Mouse (Mus musculus): ENCODE data around the gene Dcaf12l1. TPM values are rescaled to one million over a fixed set of nuclear protein-coding genes. Genes with fewer than 3 reads are reported as not detected.
"Not testable (repeated sequence)": the region's sequence is repeated elsewhere in the genome, so short reads cannot be mapped to it uniquely, and the experiment has no call there.

The Dcaf12l1 gene
- 8.8 and 10.8 TPM in 2 replicates for polyA plus RNA-seq (2016; fragmentation: Nextera tagmentation; extraction: Ambion mirVana)

GRCm38 (mm10) chrX:44789761-44790411 lies at the start of gene Dcaf12l1:
Gene Dcaf12l1 (minus strand): TSS chrX:44790197.
- DNase-seq (ENCODE audit: low spot score): peak; percentile 78
- Histone ChIP-seq H3K4me3 (peak within 1 kb of the TSS; percentile 62), H3K4me1 (no peaks in the 10 kb centered on the region), H3K9me3 (no peaks in the 10 kb centered on the region), H3K27ac (peak within 1 kb of the TSS; percentile 75), H3K27me3 (ENCODE audit: insufficient read depth, poor library complexity, severe bottlenecking) (no peaks in the 10 kb centered on the region), H3K36me3 (no peaks in the 10 kb centered on the region)
- 25% methylated on average over 47 of the region's 47 CpGs for WGBS

GRCm38 (mm10) chrX:44809356-44809755 lies 19.4 kb upstream of the Dcaf12l1 start:
- not testable (repeated sequence) for H3K27ac ChIP-seq; H3K9me3 ChIP-seq; H3K4me1 ChIP-seq; H3K4me3 ChIP-seq; H3K36me3 ChIP-seq; H3K27me3 ChIP-seq (ENCODE audit: insufficient read depth, poor library complexity, severe bottlenecking); DNase-seq (ENCODE audit: low spot score)
- 60% methylated on average over 1 of the region's 1 CpGs for WGBS

GRCm38 (mm10) chrX:44789036-44789760 lies 799 bp downstream of the Dcaf12l1 start:
- no peak for DNase-seq (ENCODE audit: low spot score)
- Histone ChIP-seq H3K4me3 (peak overlapping the region; percentile 62), H3K36me3 (no peaks in the 10 kb centered on the region), H3K4me1 (no peaks in the 10 kb centered on the region), H3K27me3 (ENCODE audit: insufficient read depth, poor library complexity, severe bottlenecking) (no peaks in the 10 kb centered on the region), H3K9me3 (no peaks in the 10 kb centered on the region), H3K27ac (peak overlapping the region; percentile 75)
- 27% methylated on average over 36 of the region's 36 CpGs for WGBS

Data from heart, embryonic 10.5 days (tissue).